Mouse (Mus musculus) liver, adult 2 months (tissue): Measurements from ENCODE around the gene Col5a1.

Experiments
- CTCF ChIP-seq: fragments of 200-500 bp; IDR thresholded peaks from 2 replicates; pipeline ENCODE4 v1.5.1; 2011; ENCODE audit warnings: low read depth, low read length, control low read depth
- POLR2A ChIP-seq: fragments of 200-500 bp; IDR thresholded peaks from 2 replicates; pipeline ENCODE4 v1.6.1; 2011; ENCODE audit warnings: low read length, control low read depth; ENCODE audit not compliant: insufficient read depth; ENCODE audit errors: extremely low read depth

DNA sequence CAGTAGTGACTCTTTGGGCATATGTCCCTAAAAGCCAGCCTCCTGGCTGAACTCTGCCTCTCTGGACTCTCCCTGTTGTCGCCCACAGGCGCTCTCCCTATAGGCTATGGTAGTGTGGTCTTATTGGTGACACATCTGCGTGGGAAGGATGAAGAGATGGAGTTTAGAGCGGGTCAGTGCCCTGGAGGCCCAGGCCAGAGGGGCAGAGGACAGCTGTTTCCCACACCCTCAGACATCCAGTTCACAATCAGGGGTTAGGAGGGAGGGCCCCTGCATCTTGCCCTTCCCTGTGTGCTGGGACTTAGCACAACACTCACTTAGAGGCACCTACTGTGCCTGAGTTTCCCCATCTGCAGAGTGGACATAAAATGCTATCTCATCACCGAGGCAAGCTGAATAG is 8.8 kb downstream of the Col5a1 start:
- TF ChIP-seq POLR2A (no peak), CTCF (no peak)
